Mouse (Mus musculus) ES-Bruce4 (cell line): ENCODE measurements around the gene Amotl2. TPM values are rescaled to one million over a fixed set of nuclear protein-coding genes. Genes with fewer than 3 reads are reported as not detected.
A peak's percentile ranks its signal among the peaks of the same experiment; 100 is the strongest.

Source experiments
- H3K27ac ChIP-seq: 2 replicates; pipeline ENCODE4 v1.5.1; 2012; ENCODE audit warnings: low read length, inconsistent platforms; ENCODE audit not compliant: insufficient read depth
- H3K27me3 ChIP-seq: 2 replicates; pipeline ENCODE4 v1.6.1; 2012; ENCODE audit warnings: mild to moderate bottlenecking, low read length, inconsistent platforms; ENCODE audit not compliant: control insufficient read depth, poor library complexity, insufficient read depth, severe bottlenecking
- H3K36me3 ChIP-seq: 2 replicates; pipeline ENCODE4 v1.6.1; 2012; ENCODE audit warnings: inconsistent platforms, mild to moderate bottlenecking, low read length, moderate library complexity; ENCODE audit not compliant: control insufficient read depth, poor library complexity, insufficient read depth, severe bottlenecking
- H3K4me1 ChIP-seq: one replicate; pipeline ENCODE4 v1.8.1; 2011; ENCODE audit warnings: low read length; ENCODE audit not compliant: control insufficient read depth, insufficient read depth
- H3K4me3 ChIP-seq: 2 replicates; pipeline ENCODE4 v1.5.1; 2011; ENCODE audit warnings: low read depth, mild to moderate bottlenecking, low read length
- H3K9ac ChIP-seq: 2 replicates; pipeline ENCODE4 v1.6.1; 2012; ENCODE audit warnings: low read depth, mild to moderate bottlenecking, inconsistent platforms; ENCODE audit not compliant: poor library complexity, severe bottlenecking
- H3K9me3 ChIP-seq: replicated peaks from 2 replicates; pipeline ENCODE4 v1.6.1; 2012; ENCODE audit warnings: mild to moderate bottlenecking, low read length, inconsistent platforms; ENCODE audit not compliant: control insufficient read depth, poor library complexity, insufficient read depth, severe bottlenecking
- CTCF ChIP-seq: IDR thresholded peaks from one replicate; pipeline ENCODE4 v1.8.1; 2011; ENCODE audit warnings: low read depth, low read length
- EP300 ChIP-seq: IDR thresholded peaks from 2 replicates; pipeline ENCODE4 v1.6.1; 2011; ENCODE audit warnings: low read depth, low read length; ENCODE audit not compliant: insufficient read depth
- POLR2A ChIP-seq: IDR thresholded peaks from one replicate; pipeline ENCODE4 v1.8.1; 2011; ENCODE audit warnings: low read length; ENCODE audit not compliant: insufficient read depth
- polyA plus RNA-seq: library from polyadenylated mRNA; stranded (reverse); fragments of >200 nt; gene quantifications from 2 replicates; pipeline ENCODE4 v1.2.4, GENCODE M21; 2011; ENCODE audit warnings: low read depth; ENCODE audit not compliant: missing spikeins, insufficient read depth, insufficient read length

Gene Amotl2
- polyA plus RNA-seq, 1 experiment, result 227 TPM

GRCm38 (mm10) chr9:102721406-102721978 lies 5.0 kb downstream of the Amotl2 start:
- Histone ChIP-seq H3K9me3 (no peaks in the 10 kb centered on the region), H3K4me3 (0 out of 2 replicates have a peak overlapping the region, but pooled peaks have one; percentile 5), H3K27ac (no peak overlapping the region), H3K36me3 (peaks cover 53% of the 10 kb centered on the region), H3K4me1 (peaks cover 24% of the 10 kb centered on the region), H3K27me3 (no peaks in the 10 kb centered on the region), H3K9ac (peak overlapping the region; percentile 33; the same call in 1 of the 2 replicates)
- TF ChIP-seq POLR2A (no peak), CTCF (no peak)

- peak overlapping the region; percentile 33; the same call in 1 of the 2 replicates for H3K9ac ChIP-seq
- no peak overlapping the region for H3K27ac ChIP-seq
- TF ChIP-seq CTCF (no peak), EP300 (no peak), POLR2A (no peak)
- H3K9me3 ChIP-seq, result no peaks in the 10 kb centered on the region
- H3K27me3 ChIP-seq, result no peaks in the 10 kb centered on the region
- peaks cover 28% of the 10 kb centered on the region for H3K4me1 ChIP-seq
- H3K4me3 ChIP-seq, result no peak overlapping the region
- H3K36me3 ChIP-seq, result peaks cover 58% of the 10 kb centered on the region
Measured at GRCm38 (mm10) chr9:102722071-102722561, 5.6 kb downstream of the Amotl2 start.

- H3K9ac ChIP-seq, result no peak overlapping the region
- TF ChIP-seq EP300, result no peak
- no peak for TF ChIP-seq CTCF
- TF ChIP-seq POLR2A, result no peak
- H3K4me1 ChIP-seq, result peaks cover 29% of the 10 kb centered on the region
- no peaks in the 10 kb centered on the region for H3K9me3 ChIP-seq
- peaks cover 64% of the 10 kb centered on the region for H3K36me3 ChIP-seq
- H3K27me3 ChIP-seq, result no peaks in the 10 kb centered on the region
- no peak overlapping the region for H3K27ac ChIP-seq
- H3K4me3 ChIP-seq, result no peak overlapping the region
Measured at GRCm38 (mm10) chr9:102722750-102723149, 6.3 kb downstream of the Amotl2 start.

GRCm38 (mm10) chr9:102723241-102723709 lies 6.8 kb downstream of the Amotl2 start:
- Histone ChIP-seq H3K4me3 (no peak overlapping the region), H3K4me1 (peaks cover 29% of the 10 kb centered on the region), H3K27me3 (no peaks in the 10 kb centered on the region), H3K9me3 (no peaks in the 10 kb centered on the region), H3K27ac (no peak overlapping the region), H3K36me3 (peaks cover 70% of the 10 kb centered on the region), H3K9ac (no peak overlapping the region)
- TF ChIP-seq POLR2A (no peak), EP300 (no peak), CTCF (peak; percentile 32)

- Histone ChIP-seq H3K27ac (peak overlapping the region; percentile 51), H3K27me3 (no peaks in the 10 kb centered on the region), H3K9ac (no peak overlapping the region), H3K36me3 (peaks cover 77% of the 10 kb centered on the region), H3K4me3 (no peak overlapping the region), H3K4me1 (peaks cover 29% of the 10 kb centered on the region), H3K9me3 (no peaks in the 10 kb centered on the region)
- TF ChIP-seq CTCF (no peak), EP300 (peak; percentile 70; the same call in 1 of the 2 replicates)
Measured at GRCm38 (mm10) chr9:102723990-102724461, 7.6 kb downstream of the Amotl2 start.

GRCm38 (mm10) chr9:102724942-102725341 lies 8.5 kb downstream of the Amotl2 start:
- H3K27ac ChIP-seq, result peak overlapping the region; percentile 94
- no peak overlapping the region for H3K4me3 ChIP-seq
- no peaks in the 10 kb centered on the region for H3K9me3 ChIP-seq
- TF ChIP-seq POLR2A (no peak), EP300 (no peak), CTCF (no peak)
- no peaks in the 10 kb centered on the region for H3K27me3 ChIP-seq
- peaks cover 29% of the 10 kb centered on the region for H3K4me1 ChIP-seq
- peaks cover 86% of the 10 kb centered on the region for H3K36me3 ChIP-seq
- no peak overlapping the region for H3K9ac ChIP-seq
